Mouse (Mus musculus): ENCODE measurements around the gene Stat6. TPM values are rescaled to one million over a fixed set of nuclear protein-coding genes. Genes with fewer than 3 reads are reported as not detected.

The Stat6 gene
- total RNA-seq, 2 experiments from 2014 or later = 5.1 to 6.2 TPM

DNA sequence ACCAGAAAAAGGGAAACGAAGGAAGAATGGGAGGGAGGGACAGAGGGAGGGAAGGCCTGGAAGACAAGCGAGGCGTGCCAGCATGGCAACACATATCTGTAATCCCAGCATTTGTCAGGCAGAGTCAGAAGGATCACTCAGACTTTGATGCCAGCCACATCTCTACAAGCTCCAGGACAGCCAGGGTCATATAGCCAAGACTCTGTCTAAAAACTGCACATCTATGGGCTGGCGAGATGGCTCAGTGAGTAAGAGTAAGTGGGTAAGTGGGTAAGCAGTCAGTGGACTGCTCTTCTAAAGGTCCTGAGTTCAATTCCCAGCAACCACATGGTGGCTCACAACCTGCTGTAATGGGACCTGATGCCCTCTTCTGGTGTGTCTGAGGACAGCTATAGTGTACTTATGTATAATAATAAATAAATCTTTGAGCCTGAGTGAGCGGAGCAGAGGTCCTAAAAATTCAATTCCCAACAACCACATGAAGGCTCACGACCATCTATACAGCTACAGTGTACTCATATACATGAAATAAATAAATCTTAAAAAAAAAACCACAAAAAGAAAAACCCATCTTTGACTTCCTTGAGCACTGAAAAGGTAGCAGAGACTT lies 31.4 kb downstream of the Stat6 start:
- no peak for DNase-seq

- DNase-seq = peak; percentile 81 to 83
Measured at GRCm38 (mm10) chr10:127674794-127675522, 32.2 kb downstream of the Stat6 start.

DNA sequence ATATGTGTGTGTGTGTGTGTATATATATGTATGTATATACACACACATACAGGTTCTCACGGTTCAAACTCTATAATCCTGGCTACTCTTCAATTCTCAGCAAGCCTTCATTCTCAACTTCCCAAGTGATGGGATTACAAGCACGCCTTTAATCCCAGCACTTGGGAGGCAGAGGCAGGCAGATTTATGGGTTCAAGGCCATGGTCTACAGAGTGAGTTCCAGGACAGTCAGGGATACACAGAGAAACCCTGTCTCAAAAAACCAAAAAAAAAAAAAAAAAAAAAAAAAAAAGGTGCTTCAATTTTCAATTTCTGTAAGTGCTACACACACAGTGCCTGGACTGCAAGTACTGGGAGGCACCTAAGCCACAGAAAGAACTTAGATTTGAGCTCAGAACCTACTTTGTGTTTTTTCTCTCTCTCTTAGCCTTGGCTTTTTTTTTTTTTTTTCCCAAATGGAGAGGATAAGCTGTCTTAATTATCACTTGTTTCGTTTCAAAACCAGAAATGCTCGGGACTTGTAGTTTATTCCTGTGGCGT lies 33.1 kb downstream of the Stat6 start:
- DNase-seq = no peak

DNA sequence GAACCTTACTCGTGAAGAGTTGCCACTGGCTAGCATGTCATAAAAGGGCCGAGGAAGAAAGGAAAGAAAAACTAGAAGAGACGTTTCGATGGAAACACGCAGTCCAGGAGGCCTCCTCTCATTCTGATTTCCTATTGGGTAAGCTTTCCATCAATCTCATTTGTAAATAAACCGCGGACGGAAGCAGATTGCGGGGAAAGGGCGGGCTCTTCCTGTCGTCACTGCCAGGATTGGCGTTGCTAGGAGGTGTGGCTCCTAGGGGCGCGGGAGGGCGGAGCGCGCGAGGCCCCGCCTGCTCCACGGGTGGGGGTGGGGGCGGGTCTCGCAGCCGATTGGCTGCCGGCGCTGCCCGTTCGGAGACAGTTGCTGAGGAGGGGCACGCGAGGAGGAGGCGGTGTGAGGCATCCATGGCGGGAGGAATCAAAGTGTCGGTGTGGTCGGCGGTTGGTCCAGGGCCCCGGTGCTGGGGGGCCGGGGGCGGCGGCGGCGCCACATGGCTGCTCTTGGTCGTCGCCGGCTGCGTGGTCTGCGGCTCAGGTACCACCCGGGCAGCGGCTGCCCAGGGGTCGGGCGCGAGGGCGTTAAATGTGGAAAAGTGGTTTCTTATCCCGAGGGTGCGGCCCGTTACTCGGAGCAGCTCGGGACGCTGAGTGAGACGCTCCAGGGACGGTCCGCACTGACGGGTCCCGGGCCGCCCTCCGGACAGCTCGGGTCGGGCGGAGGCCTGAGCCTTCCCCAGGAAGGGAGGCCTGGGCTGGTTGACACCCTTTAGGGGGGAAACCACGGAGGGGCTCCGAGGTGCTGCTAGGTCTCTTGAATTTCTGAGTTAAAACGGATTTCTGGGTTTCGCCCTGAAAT lies 34.1 kb downstream of the Stat6 start:
- DNase-seq = peak; percentile 90 to 93

DNA sequence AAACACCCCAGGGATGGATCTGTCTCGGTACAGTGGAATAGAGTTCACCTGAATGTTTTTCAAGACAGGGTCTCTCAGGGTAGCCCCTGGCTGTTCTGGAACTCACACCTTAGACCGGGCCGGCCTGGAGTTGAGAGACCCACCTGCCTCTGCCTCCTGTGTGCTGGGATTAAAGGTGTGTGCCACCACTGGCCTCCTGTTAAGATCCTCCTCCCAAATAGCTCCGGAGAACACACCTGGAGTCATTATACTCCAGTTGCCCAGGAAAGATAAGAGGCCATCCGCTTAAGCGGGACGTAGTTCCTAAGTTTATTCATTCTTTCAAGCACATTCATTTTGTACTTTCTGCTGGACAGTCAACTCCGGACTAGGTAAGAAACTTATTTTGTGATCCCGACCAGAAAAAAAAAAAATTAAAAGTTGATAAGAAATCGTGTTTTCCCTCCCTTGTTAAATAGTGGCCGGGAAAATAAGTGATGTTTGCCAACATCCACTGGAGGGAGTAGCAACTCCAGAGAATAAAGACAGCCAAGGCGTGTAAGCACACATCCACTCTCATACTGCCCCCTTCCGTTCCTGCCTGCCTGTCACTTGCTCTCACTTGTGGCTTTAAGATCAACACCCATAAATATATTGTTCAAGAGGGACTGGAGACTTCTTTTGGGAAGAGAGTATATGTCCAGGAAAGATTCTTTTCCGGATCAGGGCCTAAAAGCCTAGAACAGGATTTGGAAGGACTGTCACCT lies 35.0 kb downstream of the Stat6 start:
- DNase-seq = peak in 1 of 2 experiments; percentile 37

DNA sequence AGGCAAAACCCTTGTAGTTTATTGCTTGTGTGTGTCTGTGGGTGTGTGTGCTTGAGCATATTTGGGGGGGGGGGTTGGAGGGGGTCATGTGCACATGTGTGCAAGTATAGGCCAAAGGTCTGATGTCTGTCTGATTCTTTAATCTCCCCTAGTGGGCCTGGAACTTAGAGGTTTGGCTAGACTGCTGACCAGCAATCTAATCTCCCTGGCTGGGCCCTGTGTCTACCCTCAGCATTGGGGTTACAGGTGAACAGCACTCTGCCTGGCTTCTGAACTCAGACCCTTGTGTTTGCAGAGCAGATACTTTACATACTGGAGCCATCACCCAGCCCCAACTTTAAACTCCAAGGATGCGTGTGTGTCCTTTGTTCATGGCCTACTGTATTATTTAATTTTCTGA lies 36.4 kb downstream of the Stat6 start:
- no peak for DNase-seq

GRCm38 (mm10) chr10:127679881-127680280 lies 37.1 kb downstream of the Stat6 start:
- DNase-seq = no peak

GRCm38 (mm10) chr10:127682886-127683285 lies 40.1 kb downstream of the Stat6 start:
- no peak for DNase-seq

DNA sequence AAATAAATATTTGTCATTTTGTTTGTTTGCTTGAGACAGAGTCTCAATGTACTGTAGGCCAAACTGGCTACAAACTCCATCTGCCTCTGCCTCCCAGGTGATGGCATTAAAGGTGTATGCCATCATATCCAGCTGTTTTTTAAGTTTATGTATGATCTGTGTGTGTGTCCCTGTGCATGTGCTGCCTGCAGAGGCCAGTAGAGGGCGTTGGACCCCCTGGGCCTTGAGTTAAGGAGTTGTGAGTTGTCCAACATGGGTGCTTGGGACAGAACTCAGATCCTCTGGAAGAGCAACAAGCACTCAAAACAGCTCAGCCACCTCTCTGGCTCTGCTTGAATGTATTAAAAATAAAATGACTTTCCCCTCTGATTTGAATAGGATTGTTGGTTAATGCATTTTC lies 48.3 kb downstream of the Stat6 start:
- DNase-seq = no peak

DNA sequence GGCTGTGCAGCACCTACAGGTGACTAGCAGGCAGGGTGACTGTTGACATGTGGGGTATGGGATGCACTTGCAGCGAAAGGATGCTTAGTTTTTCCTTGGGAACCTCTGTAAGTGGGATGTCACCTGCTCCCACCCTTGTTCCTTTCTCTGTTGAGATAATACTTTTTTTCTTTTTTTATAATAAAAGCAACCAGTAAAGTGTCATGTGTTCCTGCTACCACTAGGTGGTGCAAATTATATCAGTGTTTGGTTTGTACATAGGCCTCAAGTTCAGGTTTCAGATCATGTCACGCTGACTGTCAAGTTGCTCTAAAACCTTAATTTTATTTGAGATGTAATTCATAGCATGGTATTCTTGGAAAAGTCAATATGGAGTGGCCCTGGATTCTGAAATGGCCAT lies 51.9 kb downstream of the Stat6 start:
- no peak for DNase-seq

DNA sequence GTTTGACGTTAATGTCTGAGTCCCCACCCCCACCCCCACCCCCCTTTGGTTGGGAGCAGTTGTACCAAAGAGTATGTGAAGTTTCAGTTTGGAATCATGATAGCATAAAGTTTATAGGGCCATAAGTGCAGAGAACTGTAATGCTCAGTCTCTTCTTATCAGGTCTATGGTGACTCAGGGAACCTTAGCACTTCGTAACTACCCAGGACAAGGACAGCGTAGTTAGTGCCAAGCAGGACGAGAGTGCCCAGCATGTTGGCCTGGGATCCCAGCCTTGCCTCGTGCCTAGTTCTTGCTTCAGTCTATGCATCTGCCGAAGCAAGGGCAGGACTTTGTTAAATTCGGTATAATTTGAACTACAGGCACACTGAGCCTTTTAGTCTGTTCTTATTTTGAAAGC lies 53.0 kb downstream of the Stat6 start:
- DNase-seq = no peak

- DNase-seq = no peak
Measured at GRCm38 (mm10) chr10:127698966-127699365, 56.2 kb downstream of the Stat6 start.

GRCm38 (mm10) chr10:127703299-127703698 lies 60.5 kb downstream of the Stat6 start:
- DNase-seq = no peak

DNA sequence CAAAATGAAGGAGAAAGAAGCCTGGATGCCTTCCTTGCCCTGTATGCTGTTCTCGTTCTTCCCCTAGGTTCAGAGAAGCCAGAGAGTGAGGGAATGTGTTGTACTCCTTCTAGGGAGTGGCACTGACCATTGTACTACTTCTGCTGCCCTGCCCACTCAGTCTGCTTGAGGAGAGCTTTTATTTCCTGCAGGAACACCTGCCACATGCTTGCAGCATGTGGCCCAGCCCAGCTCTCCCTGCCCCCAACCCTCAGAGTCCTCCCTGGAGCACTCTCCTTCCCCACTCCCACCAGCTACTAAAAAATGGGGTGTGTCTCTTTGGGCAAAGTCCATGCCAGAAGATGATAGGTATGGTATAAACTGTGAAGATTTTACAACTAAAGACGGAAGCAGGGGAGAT lies 61.5 kb downstream of the Stat6 start:
- DNase-seq = no peak

- no peak for DNase-seq
Measured at GRCm38 (mm10) chr10:127704766-127705220, 62.0 kb downstream of the Stat6 start, which contains the start of gene Myo1a. Gene Myo1a, plus strand, starts transcription at chr10:127705170.

- no peak for DNase-seq
Measured at GRCm38 (mm10) chr10:127705783-127706182, 63.0 kb downstream of the Stat6 start.

GRCm38 (mm10) chr10:127707721-127708120 lies 64.9 kb downstream of the Stat6 start:
- DNase-seq = no peak

GRCm38 (mm10) chr10:127708850-127709370 lies 66.1 kb downstream of the Stat6 start:
- DNase-seq = no peak

DNA sequence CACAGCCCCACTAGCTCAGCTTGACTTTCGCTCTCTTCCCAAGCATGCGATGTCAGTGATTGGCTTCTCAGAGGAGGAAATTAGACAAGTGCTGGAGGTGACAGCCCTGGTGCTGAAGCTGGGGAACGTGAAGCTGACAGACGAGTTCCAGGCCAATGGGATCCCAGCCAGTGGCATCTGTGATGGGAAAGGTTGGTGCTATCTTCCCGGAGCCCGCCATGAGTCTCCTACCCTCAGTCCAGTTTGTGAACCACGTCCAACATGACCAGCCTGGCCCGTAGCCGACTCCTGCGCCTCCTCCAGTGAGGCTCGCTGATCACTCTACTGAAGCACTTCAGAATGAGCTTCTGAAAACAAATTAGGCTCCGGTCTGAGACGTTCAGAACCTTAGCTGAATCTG lies 67.5 kb downstream of the Stat6 start:
- DNase-seq = no peak

Measured in layer of hippocampus, postnatal 36 days (tissue).